Mouse (Mus musculus) hematopoietic stem cell, adult 5-6 weeks (primary cell): ENCODE results near the gene Slc6a13. TPM values are rescaled to one million over a fixed set of nuclear protein-coding genes. Genes with fewer than 3 reads are reported as not detected.

ENCODE experiments used
- ATAC-seq, 2 experiments: fragments of 125-278 bp in 1 of 2; replicated peaks in 1 of 2; 2 replicates each; pipeline ENCODE4 v1.8.0; 2016 to 2017; ENCODE audit warnings: inconsistent platforms in 2 of 2, mild to moderate bottlenecking in 2 of 2, moderate number of reproducible peaks in 2 of 2, low read depth in 1 of 2, moderate TSS enrichment in 1 of 2; ENCODE audit not compliant: low FRiP score in 2 of 2, poor library complexity in 2 of 2, severe bottlenecking in 2 of 2, insufficient read depth in 1 of 2, low TSS enrichment in 1 of 2
- total RNA-seq: library from RNA; stranded (forward); fragments of 172-1452, 232-1000 nt; gene quantifications from 2 replicates; pipeline ENCODE4 v1.2.3, GENCODE M21; 2017

The Slc6a13 gene
- total RNA-seq = 1.5 and 2.6 TPM in 2 replicates

DNA sequence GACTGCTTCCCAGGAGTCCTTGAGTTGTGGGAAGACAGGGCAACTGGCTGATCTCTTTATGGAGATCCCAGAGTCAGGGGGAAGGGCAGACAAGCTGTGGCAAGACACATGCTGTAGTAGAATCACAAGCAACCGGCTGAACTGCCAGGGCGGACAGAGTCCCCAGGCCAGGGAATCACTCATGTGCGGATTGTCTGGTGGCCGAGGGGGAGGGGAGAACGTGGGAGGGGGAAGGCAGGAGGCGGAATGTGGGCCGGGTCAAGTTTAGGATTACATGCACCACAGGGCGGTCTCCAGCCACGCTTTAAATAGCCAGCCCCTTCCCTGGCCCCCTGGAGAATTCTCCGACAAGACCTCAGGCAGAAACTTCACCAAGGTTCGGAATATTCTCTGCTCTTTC, at the start of gene Slc6a13:
Gene Slc6a13 (plus strand): TSS at position 274 of the 400 bp plus-strand sequence.
- ATAC-seq = no peak

- ATAC-seq = no peak
Observed at GRCm38 (mm10) chr6:121250406-121250805, 49.6 kb upstream of the Slc6a13 start.

DNA sequence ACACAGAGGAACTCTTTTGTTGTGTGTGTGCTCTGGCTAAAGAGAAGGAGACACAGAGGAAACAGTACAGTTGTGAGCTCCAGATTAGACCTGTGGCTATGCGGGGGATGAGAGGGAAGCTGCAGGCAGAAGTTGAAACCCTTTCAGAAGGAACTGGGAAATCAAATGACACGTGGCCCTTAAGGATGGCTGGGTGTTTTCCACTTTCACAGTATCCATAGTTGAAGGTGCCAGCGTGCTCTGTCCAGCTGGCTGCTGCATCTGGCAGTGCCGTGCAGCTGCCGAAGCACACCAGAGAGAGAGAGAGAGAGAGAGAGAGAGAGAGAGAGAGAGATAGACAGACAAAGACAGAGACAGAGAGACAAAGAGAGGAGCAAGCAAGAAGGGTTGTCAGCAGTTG, 48.8 kb upstream of the Slc6a13 start:
- ATAC-seq = peak; percentile 35 to 44

GRCm38 (mm10) chr6:121260548-121260947, 39.5 kb upstream of the Slc6a13 start:
- ATAC-seq = peak; percentile 62 to 74; a peak in 2 of 4 replicates

GRCm38 (mm10) chr6:121261233-121261632, 38.8 kb upstream of the Slc6a13 start:
- ATAC-seq = 0 out of 4 replicates have a peak, but pooled peaks of 1 of the 2 experiments have one; percentile 30

GRCm38 (mm10) chr6:121262004-121262403, 38.0 kb upstream of the Slc6a13 start:
- no peak for ATAC-seq

GRCm38 (mm10) chr6:121262496-121262895, 37.5 kb upstream of the Slc6a13 start:
- ATAC-seq = no peak

DNA sequence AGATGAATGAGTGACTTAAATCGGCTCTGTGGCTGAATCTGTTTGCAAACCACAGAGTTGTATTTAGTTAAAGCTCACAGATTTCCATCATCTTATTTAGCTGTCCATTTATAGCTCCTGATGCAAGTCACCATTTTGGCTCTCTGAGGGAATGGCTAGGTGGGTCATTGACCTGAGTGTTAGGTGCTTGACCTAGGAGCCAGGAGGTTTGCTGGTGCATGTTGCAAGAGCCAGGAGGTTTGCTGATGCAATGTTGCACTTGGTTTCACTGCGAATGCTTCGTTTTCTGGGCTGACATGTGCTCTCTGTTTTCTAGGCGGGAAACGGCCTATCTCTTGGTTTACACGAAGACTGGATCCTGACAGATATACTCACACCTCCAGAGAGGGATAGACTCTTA, 29.9 kb upstream of the Slc6a13 start:
- no peak for ATAC-seq

DNA sequence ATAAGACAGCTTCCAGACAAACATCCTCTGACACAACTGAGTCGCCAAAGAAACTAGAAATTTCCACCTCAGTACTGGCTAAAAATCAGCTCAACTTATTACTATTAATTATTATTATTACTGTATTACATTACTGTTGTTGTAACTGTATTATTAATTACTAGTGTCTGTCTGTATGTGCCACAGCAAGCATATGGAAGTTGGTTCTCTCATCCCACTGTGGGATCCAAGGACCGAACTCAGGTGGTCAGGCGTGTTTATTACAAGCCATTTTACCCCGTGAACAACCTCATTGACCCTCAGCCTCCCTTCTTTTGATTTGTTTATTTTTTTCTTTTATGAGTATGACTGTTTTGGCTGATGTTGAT, 28.3 kb upstream of the Slc6a13 start:
- ATAC-seq = no peak

DNA sequence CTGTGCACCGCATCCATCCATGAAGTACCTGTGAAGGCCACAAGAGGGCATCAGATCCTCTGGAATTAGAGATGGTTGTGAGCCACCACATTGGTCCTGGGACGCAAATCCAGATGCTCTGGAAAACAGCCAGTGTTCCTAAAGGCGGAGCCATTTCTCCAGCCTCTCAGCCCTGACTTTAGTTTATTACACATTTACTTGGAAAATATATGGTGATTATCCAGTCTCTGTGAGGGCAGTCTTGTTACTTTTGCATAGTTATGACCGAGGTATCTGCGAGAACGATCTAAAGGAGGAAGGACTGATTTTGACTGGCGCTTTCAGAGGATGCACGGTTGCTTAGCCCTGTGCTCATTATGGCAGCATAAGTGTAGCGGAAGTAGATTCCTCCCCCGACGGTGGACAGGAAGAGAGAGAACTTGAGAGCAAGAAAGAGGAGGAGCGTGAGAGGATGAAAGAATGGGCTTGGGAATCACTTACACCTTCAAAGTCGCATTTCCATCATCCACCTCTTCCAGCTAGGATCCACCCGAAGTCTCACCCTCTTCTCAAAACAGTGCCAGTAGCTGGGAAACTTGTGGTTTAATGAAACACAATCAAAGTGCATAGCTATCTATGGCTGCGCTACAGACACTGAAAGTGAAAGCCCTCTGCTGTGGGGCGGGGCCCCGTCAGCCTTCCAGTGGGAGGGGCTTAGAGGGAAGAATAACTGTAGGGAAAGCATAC, 27.8 kb upstream of the Slc6a13 start:
- peak; percentile 91 to 93 for ATAC-seq

DNA sequence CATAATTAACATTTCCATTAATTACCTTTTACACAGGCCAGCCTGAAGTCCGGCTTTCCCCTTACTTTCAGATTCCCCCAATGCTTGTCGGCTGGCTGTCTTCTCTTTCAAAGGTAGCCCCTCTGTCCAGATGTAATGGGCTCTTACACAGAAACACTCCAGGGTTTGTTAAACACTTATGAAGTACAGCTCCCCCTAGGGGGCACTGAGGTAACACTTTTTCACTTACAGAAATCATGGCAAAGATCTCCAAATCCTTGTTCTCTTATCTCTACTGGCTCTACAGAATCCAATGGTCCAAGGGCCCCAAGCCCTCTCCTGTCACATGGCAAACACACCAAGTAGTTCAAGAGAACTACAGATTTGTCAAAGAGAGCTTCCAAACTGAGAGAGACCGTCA, 25.7 kb upstream of the Slc6a13 start:
- peak in 1 of 2 experiments; percentile 27; a peak in 1 of 4 replicates for ATAC-seq

DNA sequence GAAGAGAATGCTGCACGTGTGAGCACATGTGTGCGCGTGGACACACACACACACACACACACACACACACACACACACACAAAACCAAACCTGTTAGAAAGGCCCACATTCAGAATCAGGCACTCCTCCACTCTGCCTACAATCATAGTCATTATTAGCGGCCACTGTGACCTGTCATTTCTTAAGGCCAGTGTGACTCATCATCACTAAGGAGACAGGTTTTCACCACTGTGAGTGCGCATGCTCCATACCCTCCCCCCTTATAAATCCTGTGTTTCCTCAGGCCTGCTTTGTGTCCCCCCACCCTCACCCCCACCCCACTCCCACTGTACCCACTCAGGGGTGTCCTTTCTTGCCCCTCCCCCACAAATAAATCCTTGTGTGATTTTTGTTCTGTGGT, 15.9 kb upstream of the Slc6a13 start:
- ATAC-seq = no peak

DNA sequence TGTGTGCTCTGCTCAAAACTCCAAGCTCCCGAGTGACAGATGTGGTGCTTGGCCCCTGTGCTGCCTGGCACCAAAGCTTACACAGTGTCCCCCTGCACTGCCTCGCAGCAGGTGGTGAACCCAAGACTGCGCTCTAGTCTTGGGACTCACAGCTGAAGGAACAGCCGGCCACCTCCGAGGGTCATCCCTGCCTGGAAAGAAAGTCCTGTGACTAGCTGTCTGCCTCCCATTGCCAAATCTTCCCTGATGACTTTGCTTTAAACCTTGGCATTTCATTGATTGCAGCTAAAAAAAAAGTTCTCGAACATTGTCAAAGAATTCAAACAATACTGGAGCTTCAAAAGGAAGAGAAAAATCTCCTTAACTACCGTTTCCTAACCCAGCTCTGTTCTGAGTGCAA, 710 bp upstream of the Slc6a13 start:
- no peak for ATAC-seq

DNA sequence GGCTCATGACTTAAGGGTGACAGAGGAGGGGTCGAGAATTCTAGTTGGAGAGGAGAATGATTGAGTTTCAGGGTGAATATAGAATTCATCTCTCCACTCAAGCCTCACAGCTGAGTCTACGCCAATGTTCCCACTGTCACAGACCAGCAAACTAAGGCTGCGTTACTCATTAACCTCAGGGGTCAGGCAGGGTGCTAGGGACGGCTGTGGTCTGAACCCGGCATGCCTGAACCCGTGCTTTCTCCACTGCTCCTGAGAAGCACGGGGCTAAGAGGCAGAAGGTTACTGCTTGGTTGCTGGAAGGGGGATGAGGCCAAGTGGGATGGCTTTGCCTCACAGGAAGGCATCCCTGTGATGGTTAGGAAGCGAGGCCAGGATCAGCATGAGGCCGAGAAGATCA, 477 bp downstream of the Slc6a13 start:
- no peak for ATAC-seq

GRCm38 (mm10) chr6:121303466-121304220, 3.6 kb downstream of the Slc6a13 start:
- ATAC-seq = no peak

DNA sequence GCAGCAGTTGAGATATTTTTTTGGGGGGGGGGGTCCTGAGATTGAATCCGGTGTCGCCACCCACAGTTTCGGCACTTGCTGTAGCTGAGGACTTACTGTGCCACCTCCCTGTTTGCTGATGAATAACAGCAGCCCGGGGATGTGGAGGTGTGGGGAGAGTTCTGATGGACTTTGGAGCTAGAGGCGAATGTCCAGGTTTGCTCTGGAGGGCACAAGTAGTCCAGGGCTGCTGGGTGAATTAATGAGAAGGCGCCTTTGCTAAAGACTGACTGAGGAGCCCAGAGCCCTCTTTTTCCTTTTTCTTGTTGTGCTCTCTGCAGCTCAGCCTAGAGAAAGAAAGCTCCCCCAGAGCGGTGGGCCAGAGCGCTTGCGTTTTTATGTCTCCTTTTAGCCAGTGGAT, 4.6 kb downstream of the Slc6a13 start:
- ATAC-seq = no peak

DNA sequence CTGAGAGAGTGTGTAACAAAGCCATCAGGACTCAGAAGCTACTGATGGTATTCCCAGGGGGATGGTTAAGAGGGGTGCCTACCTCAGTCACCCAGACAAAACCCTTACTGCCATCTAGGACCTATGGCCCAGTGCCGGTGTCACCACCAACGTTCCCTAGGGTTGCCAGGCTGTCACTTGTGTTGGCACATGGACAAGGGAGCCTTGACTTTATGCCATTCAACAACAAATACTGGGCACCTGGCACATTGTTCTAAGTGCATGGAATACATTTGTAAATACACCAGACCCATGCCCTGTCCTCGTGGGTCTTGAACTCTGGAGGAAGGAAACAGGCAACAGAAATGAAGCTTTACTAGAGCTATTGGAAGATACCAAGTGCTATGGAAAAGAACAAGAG, 5.5 kb downstream of the Slc6a13 start:
- no peak for ATAC-seq

- ATAC-seq = no peak
Observed at GRCm38 (mm10) chr6:121310984-121311383, 11.0 kb downstream of the Slc6a13 start.

DNA sequence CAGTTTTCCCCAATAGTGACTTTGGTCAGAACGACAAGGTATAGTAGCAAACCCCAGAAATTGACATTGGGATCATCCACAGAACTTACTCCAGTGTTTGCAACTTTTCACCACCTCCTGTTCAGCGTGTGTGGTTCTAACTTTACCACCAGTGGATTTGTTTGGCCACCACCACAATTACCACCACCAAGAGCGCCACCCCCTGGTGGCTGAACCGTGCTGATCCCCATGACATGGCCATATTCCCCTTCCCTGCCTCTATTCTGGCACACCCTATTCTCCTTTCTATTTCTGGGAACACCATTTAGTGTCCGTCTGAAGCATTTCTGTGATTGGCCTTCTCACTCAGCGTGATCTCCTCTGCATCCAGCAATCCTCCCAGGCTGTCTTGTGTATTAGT, 19.1 kb downstream of the Slc6a13 start:
- no peak for ATAC-seq
